Mouse (Mus musculus) ES-CJ7 (cell line): Measurements from ENCODE around the gene Ncs1.

ENCODE experiments used
- DNase-seq: peaks from one replicate; pipeline ENCODE4 v3.0.0; 2011; ENCODE audit warnings: low read depth, low spot score

Ncs1 gene

GRCm38 (mm10) chr2:31337706-31338330 is 92.2 kb downstream of the Ncs1 start:
- DNase-seq = no peak

- DNase-seq = no peak
Observed at GRCm38 (mm10) chr2:31339826-31340225, 94.2 kb downstream of the Ncs1 start.

GRCm38 (mm10) chr2:31341726-31342535 is 96.3 kb downstream of the Ncs1 start:
- DNase-seq = no peak
